Mouse (Mus musculus) retina, adult 2 months (tissue): Measurements from ENCODE around the gene Zbtb43.

Experiments used
- DNase-seq: peaks from one replicate; pipeline ENCODE4 v3.0.0-alpha.2; 2012; ENCODE audit warnings: low read depth, low spot score

Zbtb43 gene

DNA sequence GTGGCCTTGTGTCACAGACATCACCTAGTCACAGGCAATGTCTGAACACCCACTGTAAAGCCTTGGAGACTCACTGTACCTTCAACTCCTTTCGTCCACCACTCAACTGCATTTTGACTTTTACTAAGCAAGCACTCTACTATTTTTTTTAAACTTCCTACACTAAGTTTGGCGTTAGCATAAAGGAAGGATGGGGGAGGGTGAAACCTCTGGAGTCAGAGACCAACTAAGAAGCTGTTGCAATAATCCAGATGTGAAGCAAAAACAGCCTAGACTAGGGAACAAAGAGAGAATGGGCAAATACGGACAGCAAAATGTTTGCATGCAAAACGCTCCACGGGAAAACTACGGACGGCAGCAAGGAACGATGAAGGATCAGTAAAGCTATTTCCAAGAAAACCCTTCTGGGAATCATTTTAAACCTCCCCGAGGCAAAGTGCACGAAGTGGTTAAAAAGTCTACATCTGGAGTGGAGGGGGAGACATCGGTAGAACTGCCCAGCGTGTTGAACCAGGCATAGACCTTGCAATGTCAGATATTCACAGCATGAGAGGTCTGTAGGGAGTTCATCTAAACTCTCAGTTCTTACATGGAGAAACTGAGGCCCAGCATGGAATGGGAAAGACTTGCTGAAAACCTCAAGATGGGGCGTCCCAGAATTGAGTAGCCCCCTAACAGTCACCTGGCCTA is 38.1 kb downstream of the Zbtb43 start:
- DNase-seq: no peak

- DNase-seq: no peak
Observed at GRCm38 (mm10) chr2:33429339-33429738, 39.0 kb downstream of the Zbtb43 start.

GRCm38 (mm10) chr2:33426640-33427398 is 41.5 kb downstream of the Zbtb43 start:
- no peak for DNase-seq

- no peak for DNase-seq
Observed at GRCm38 (mm10) chr2:33417454-33417853, 50.9 kb downstream of the Zbtb43 start.

DNA sequence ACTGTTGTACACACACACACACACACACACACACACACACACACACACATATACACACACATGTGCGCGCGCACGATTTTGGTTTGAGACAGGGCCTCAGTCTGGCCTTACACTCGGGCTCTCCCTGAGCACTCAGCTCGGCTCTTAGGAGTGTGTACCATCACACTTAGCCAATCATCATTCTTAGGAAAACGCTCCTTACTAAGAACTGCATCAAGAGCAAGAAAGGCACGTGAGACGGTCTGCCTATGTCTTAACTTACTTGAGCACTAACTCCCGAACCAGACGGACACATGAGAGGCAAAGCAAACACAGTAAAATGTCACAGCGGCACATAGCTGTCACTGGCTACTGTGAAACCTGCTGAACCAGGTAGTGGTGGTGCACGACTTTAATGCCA is 54.3 kb downstream of the Zbtb43 start:
- DNase-seq: no peak

DNA sequence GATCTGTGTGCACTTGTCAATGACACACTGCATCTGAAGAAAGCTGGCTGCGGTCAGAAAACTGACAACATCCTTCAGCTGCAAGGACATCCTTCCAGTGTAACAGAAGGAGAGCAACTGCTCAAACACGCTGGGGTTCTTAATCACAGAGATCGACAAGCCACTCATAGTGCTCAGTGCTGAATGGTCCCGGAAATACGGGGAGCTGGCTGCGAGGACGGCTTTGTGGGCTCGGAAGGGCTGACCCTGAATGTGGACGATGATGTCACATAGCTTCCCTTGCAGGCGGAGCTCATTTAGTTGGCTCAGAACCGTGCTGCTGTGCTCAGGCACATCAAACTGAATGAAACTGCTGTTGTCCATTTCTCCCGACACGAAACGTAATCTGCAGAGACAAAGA is 56.2 kb downstream of the Zbtb43 start:
- no peak for DNase-seq

- DNase-seq: no peak
Observed at GRCm38 (mm10) chr2:33403511-33404003, 64.8 kb downstream of the Zbtb43 start.

DNA sequence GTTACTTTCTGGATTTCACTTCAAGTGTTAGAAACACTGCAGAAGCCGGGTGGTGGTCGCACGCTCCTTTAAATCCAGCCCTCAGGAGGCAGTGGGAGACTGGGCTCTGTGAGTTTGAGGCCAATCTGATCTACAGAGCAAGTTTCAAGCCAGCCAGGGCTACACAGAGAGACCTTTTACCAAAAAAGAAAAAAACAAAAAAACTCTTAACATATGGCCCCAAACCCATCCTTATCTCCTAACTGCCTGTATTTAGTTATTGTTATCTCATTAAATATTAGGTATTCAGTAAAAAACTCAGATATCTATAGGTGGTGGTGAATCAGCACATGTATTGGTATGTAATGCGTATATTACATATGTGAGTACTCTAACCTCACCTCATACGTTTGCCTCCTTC is 65.7 kb downstream of the Zbtb43 start:
- no peak for DNase-seq

GRCm38 (mm10) chr2:33402236-33402635 is 66.1 kb downstream of the Zbtb43 start:
- DNase-seq: peak; percentile 40

- no peak for DNase-seq
Observed at GRCm38 (mm10) chr2:33401217-33401616, 67.1 kb downstream of the Zbtb43 start.

DNA sequence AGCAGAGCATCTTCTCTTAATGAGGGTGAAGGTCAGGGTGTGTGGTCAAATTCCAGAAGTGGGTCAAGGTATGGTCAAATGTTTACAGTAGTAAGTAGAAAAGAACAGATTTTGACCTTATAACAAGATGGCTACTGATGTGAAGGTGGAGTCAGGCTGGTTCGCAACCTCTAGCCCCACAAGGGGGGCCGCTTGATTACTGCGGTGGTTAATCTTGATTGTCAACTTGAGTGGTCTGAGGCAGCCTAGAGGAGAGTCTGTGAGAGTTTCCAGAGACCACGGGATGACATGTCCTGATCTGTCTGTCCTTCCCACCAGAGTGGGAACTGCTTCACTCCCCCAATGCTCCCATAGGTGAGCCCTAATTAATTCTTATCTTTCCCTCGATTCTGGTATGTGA is 67.8 kb downstream of the Zbtb43 start:
- DNase-seq: no peak
